Mouse (Mus musculus) intestine, embryonic 15.5 days (tissue): ENCODE measurements around the gene Asb2. TPM values are rescaled to one million over a fixed set of nuclear protein-coding genes. Genes with fewer than 3 reads are reported as not detected.

ENCODE experiments used
- ATAC-seq: fragments of 200-750 bp; cut with Nextera tagmentation; 2 replicates; pipeline ENCODE4 v1.8.0; 2017; ENCODE audit warnings: moderate TSS enrichment, moderate library complexity
- H3K27ac ChIP-seq: fragments of 300-500 bp; sonication (generic); 2 replicates; pipeline ENCODE4 v1.5.1; 2015; ENCODE audit warnings: mild to moderate bottlenecking, inconsistent platforms
- H3K27me3 ChIP-seq: fragments of 300-500 bp; sonication (generic); replicated peaks from 2 replicates; pipeline ENCODE4 v1.6.1; 2015; ENCODE audit warnings: inconsistent platforms
- H3K36me3 ChIP-seq: fragments of 300-500 bp; sonication (generic); 2 replicates; pipeline ENCODE4 v1.6.1; 2015; ENCODE audit warnings: inconsistent platforms
- H3K4me1 ChIP-seq: fragments of 300-500 bp; sonication (generic); replicated peaks from 2 replicates; pipeline ENCODE4 v1.6.1; 2015; ENCODE audit warnings: inconsistent platforms
- H3K4me2 ChIP-seq: fragments of 300-500 bp; sonication (generic); replicated peaks from 2 replicates; pipeline ENCODE4 v1.6.1; 2015; ENCODE audit warnings: mild to moderate bottlenecking, inconsistent platforms
- H3K4me3 ChIP-seq: fragments of 300-500 bp; sonication (generic); replicated peaks from 2 replicates; pipeline ENCODE4 v1.5.1; 2015; ENCODE audit warnings: inconsistent platforms
- H3K9ac ChIP-seq: fragments of 300-500 bp; sonication (generic); 2 replicates; pipeline ENCODE4 v1.6.1; 2015; ENCODE audit warnings: inconsistent platforms
- H3K9me3 ChIP-seq: fragments of 300-500 bp; sonication (generic); 2 replicates; pipeline ENCODE4 v1.6.1; 2016; ENCODE audit warnings: inconsistent platforms
- WGBS: fragments of 180-500 bp; shearing (Covaris S2); methylation state at CpG from one replicate; pipeline ENCODE4 v1.1.7; 2015; 5-methylcytosine and 5-hydroxymethylcytosine counted together
- polyA plus RNA-seq: library from polyadenylated mRNA; unstranded; fragments of >200 nt; fragmentation: Nextera tagmentation; extraction: Ambion mirVana; gene quantifications from 2 replicates; pipeline ENCODE4 v1.2.1, GENCODE M21; 2015

Gene Asb2
- polyA plus RNA-seq, 1 experiment from 2014 or later = 16.5 TPM

DNA sequence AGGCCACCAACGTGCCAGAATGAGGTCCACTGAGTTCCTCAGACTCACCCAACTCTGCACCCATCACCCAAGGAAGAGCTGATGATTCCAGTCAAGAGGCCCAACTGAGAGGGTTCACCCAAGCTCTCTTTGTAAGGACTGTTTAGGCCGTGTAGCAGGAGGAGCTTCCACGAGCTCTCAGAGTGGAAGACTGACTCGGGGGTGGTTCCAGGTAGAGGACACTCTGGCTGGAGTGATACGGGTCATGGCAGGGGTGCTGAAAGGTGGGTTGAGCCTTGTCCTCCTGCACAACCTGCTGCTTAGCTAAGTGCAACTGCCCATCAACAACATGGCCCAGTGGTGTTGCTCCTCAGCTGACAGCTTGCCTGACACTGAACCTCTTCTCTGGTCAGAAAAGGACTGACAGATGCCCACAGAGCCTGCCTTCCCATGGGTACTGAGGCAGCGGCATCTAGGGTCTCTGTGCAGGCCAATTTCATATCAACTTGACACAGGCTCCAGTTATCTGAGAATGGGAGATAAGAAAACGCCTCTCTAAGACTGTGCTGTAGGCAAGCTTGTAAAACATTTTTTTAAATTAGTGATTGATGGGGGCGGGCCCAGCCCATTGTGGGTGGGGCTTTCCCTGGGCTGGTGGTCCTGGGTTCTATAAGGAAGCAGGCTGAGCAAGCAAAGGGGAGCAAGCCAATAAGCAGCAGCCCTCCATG is 17.9 kb upstream of the Asb2 start:
- no peaks in the 10 kb centered on the region for H3K4me1 ChIP-seq
- no peak overlapping the region for H3K27ac ChIP-seq
- H3K4me3 ChIP-seq = no peak overlapping the region
- no peaks in the 10 kb centered on the region for H3K27me3 ChIP-seq
- H3K36me3 ChIP-seq = no peaks in the 10 kb centered on the region
- no peak overlapping the region for H3K9ac ChIP-seq
- H3K9me3 ChIP-seq = no peaks in the 10 kb centered on the region
- WGBS = 60% methylated on average over 8 of the region's 8 CpGs
- no peak overlapping the region for H3K4me2 ChIP-seq
- no peak for ATAC-seq

DNA sequence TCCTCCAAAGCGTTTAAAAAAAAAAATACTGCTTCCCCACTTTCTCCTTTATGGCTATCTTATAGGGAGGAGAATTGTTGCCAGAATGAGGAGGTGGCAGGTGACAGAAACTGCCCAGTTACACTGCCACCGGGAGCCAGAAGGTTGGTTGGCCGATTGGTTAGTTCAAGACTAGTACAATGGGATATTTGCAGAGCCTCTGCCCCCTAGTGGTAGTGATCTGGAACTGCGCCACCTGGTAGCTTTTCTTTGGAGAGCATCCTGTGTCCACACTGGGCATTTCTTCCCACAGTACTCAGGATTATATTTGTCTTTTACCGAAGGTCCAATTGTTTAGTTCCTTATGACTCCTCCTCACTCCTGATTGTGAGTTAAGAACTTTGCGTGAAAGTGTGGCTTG is 15.9 kb upstream of the Asb2 start:
- no peak for ATAC-seq
- WGBS = 26% methylated on average over 6 of the region's 6 CpGs

DNA sequence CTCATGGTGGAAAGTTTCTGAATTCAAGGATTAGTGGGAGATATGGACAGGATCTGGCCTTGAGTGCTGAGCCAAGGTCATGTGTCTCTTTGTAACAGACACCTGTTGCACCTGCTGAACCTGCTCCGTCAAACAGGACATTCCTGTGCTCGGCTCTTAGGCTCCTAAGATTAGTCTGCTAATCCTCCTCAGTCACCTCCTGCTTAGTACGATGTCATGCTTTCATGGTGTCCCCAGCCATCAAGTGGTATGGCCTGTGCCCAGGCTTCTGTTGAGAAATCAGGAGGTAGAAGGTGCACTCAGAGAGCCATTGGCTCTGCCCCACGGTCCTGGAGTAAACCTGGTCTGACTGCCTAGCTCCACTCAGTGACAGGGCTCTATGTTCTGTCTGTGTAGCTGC is 15.1 kb upstream of the Asb2 start:
- no peak overlapping the region for H3K27ac ChIP-seq
- H3K27me3 ChIP-seq = no peaks in the 10 kb centered on the region
- H3K36me3 ChIP-seq = no peaks in the 10 kb centered on the region
- no peaks in the 10 kb centered on the region for H3K9me3 ChIP-seq
- no peak overlapping the region for H3K9ac ChIP-seq
- no peak overlapping the region for H3K4me3 ChIP-seq
- WGBS = 70% methylated on average over 4 of the region's 4 CpGs
- H3K4me1 ChIP-seq = no peaks in the 10 kb centered on the region
- no peak overlapping the region for H3K4me2 ChIP-seq
- no peak for ATAC-seq

More for the DNA sequence above, 15.9 kb upstream of the Asb2 start:
- Histone ChIP-seq H3K27ac (no peak overlapping the region), H3K9ac (no peak overlapping the region), H3K36me3 (no peaks in the 10 kb centered on the region), H3K4me2 (no peak overlapping the region), H3K9me3 (no peaks in the 10 kb centered on the region), H3K4me3 (no peak overlapping the region), H3K27me3 (no peaks in the 10 kb centered on the region), H3K4me1 (no peaks in the 10 kb centered on the region)

DNA sequence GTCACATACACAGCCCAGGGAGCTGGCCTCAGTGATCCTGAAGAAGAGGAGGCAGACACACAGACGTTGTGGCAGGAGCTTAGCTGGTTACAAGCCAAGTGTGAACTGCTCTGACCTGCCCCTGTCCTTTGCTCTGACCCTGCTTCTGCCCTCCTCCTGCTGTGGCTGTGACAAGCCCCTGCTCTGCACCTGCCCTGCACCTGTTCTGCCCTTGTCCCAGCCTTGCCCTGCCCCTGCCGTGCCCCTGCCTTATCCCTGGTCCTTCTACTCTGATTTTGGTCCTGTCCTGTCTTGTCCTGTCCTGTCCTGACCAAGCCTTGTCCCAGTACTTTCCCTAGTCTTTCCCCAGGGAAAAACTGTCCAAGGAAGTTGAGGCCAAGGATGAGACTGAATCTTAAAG is 13.0 kb upstream of the Asb2 start:
- no peak overlapping the region for H3K4me3 ChIP-seq
- no peaks in the 10 kb centered on the region for H3K9me3 ChIP-seq
- no peak for ATAC-seq
- H3K27me3 ChIP-seq = no peaks in the 10 kb centered on the region
- 41% methylated on average over 2 of the region's 2 CpGs for WGBS
- no peak overlapping the region for H3K9ac ChIP-seq
- no peak overlapping the region for H3K27ac ChIP-seq
- no peaks in the 10 kb centered on the region for H3K4me1 ChIP-seq
- no peak overlapping the region for H3K4me2 ChIP-seq
- H3K36me3 ChIP-seq = no peaks in the 10 kb centered on the region

DNA sequence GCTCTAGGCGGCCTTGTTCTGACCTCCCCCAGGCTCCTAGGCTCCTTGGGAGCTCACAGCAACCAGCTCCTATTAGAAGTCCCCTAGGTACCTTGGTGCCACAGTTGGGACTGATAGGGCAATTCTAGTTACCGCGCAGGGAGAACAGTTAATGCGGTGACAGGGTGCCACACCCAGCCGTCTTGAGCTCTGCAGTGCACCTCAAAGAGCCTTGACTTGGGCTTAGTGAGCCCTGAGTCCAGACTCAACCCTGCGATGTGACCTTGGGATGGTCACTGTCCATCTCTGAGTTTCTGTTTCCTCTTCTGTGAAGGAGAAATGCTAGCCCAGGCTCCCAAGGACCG is 12.5 kb upstream of the Asb2 start:
- WGBS = 78% methylated on average over 7 of the region's 7 CpGs
- peak overlapping the region; percentile 10; the same call in 1 of the 2 replicates for H3K4me2 ChIP-seq
- ATAC-seq = peak; percentile 44; the same call in 1 of the 2 replicates

DNA sequence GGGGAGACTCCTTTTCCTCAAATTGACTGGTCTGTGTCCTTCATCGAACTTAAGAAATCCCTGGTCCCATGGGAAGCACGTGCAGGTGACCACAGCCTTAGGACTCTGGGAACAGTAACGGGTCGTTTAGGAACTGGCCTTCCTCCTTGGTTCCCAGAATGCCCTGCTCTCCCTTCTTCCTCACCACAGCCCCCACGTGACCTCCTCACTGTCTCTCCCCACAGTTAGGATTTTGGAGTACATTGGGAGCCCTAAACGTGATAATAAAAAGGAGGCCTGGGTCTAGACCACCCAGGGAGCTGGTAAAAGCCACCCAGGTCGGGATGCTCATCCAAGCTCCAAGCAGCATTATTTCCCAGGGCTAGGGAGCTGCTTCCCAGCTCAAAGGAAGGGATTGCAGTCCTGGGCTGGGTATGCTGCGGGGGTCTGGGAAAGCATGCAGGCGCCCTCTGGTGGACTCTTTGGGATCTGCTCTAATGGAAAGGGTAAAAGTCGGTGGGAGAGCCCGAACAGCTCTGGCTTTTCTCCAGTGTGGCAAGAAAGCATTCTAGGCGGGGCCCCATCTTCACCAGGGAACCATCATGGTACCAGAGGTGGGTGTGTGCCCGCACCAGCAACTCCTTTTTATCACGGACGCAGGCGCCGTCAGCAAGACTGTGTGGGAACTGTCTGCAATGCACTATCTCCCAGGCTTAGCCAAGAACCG is 12.0 kb upstream of the Asb2 start:
- Histone ChIP-seq H3K27me3 (no peaks in the 10 kb centered on the region), H3K36me3 (no peaks in the 10 kb centered on the region), H3K4me1 (no peaks in the 10 kb centered on the region), H3K4me3 (no peak overlapping the region), H3K9ac (no peak overlapping the region), H3K9me3 (no peaks in the 10 kb centered on the region), H3K4me2 (peak overlapping the region; percentile 10; the same call in 1 of the 2 replicates), H3K27ac (no peak overlapping the region)
- ATAC-seq = peak; percentile 81
- WGBS = 17% methylated on average over 18 of the region's 18 CpGs

More for the DNA sequence above, 12.5 kb upstream of the Asb2 start:
- H3K27ac ChIP-seq = no peak overlapping the region
- no peak overlapping the region for H3K4me3 ChIP-seq
- no peaks in the 10 kb centered on the region for H3K27me3 ChIP-seq
- no peaks in the 10 kb centered on the region for H3K9me3 ChIP-seq
- no peaks in the 10 kb centered on the region for H3K4me1 ChIP-seq
- H3K9ac ChIP-seq = no peak overlapping the region
- no peaks in the 10 kb centered on the region for H3K36me3 ChIP-seq

DNA sequence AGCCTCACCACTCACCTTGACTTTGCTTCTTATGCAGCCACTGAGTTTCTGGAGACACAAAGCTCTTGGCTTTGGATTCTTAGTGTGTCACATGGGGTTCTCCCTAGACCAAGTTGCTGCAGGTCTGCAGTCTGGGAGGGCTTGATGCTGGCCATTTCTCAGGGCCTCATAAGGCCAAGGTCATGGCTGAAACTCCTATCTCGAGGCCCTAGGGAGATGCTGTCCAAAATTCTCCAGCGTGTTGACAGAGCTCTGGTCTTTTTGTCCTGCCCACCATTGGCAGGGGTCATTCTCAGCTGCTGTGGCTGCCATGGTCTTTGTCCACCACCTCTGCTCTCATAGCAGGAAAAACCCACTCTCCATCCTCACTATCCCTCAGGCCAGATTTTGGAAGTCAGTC is 11.4 kb upstream of the Asb2 start:
- no peak overlapping the region for H3K4me3 ChIP-seq
- H3K36me3 ChIP-seq = no peaks in the 10 kb centered on the region
- no peak overlapping the region for H3K9ac ChIP-seq
- H3K27ac ChIP-seq = no peak overlapping the region
- ATAC-seq = no peak
- H3K4me1 ChIP-seq = no peaks in the 10 kb centered on the region
- no peak overlapping the region for H3K4me2 ChIP-seq
- H3K9me3 ChIP-seq = no peaks in the 10 kb centered on the region
- no peaks in the 10 kb centered on the region for H3K27me3 ChIP-seq
- 76% methylated on average over 2 of the region's 2 CpGs for WGBS

DNA sequence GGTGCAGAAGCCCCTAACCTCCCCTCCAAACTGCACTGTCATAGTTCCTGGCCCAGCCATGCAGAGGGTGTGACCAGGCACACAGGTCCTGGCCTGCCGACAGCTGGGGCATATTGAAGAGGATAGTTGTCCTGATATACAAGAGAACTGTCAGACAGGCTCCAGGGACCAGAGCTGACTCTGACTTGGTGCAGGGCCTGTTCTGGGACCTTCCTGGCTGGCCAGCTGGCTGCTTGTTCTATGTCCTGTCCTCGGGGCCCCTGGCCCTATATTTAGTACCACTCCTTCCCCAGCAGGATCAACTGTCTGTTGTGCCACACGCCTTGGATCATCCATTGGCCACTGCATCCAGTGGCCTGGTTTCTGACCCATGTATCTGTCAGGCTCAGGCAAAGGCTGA is 6.5 kb upstream of the Asb2 start:
- no peaks in the 10 kb centered on the region for H3K36me3 ChIP-seq
- H3K9me3 ChIP-seq = no peaks in the 10 kb centered on the region
- no peaks in the 10 kb centered on the region for H3K27me3 ChIP-seq
- no peak overlapping the region for H3K9ac ChIP-seq
- no peaks in the 10 kb centered on the region for H3K4me1 ChIP-seq
- H3K4me2 ChIP-seq = no peak overlapping the region
- H3K27ac ChIP-seq = no peak overlapping the region
- no peak overlapping the region for H3K4me3 ChIP-seq
- no peak for ATAC-seq
- 79% methylated on average over 3 of the region's 3 CpGs for WGBS

DNA sequence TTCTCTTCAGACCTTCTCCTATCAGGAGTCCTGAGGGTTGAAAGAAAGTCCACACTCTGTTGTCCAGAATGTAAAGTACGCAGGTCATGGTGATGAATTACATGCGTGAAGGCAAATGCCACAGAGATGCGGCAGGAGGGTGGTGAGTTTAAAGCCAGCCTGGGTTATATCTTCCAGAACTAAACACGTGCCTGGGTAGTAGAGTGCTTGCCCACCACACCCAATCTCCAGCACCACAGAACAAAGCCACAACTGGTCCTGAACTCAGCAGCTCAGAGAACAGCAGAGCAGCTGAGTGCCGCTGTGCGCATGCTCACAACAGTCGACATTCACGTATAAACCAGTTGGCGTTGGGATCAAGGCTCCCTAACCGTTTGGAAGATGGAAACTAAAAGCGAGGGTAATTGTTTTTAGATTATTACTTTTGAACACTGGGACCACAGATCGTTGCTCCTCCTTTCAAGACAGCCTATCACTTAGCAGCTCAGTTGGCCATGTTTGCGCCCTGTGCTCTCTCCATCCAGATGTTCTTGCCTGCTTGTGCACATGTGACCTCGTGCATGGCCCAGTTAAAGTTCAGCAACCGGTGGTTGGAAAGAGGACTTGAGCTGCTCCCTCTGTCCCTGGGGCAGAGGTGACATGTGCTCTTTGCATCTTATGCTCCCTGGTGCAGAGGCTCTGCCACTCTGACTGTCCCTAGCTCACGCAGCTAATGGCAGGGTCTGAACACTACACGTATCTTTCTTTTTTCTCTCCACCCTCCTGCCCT is 5.9 kb upstream of the Asb2 start:
- Histone ChIP-seq H3K27me3 (no peaks in the 10 kb centered on the region), H3K36me3 (no peaks in the 10 kb centered on the region), H3K4me1 (no peaks in the 10 kb centered on the region), H3K27ac (no peak overlapping the region), H3K4me2 (no peak overlapping the region), H3K9ac (no peak overlapping the region), H3K9me3 (no peaks in the 10 kb centered on the region), H3K4me3 (no peak overlapping the region)
- no peak for ATAC-seq
- 84% methylated on average over 17 of the region's 17 CpGs for WGBS

DNA sequence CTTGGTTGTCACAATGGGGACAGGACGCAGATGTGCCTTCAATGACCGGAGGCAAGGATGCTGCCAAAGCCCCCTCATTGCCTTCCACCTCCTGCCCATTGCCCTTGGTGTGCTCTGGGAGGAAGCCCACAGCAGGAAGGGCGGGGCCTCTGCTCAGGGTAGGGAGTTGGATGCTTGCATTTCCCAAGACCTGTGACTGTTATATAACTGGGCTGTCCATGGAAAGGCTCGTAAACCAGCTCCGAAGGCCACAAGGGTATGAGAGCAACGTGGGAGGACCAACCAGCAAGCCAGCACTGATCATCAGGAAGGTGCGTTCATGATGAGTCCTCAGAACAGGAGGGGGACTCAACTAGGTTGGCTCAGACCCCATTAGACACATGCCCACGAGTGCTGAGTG is 5.0 kb upstream of the Asb2 start:
- no peak for ATAC-seq
- 73% methylated on average over 8 of the region's 8 CpGs for WGBS
- H3K27ac ChIP-seq = no peak overlapping the region
- no peak overlapping the region for H3K4me3 ChIP-seq
- no peaks in the 10 kb centered on the region for H3K36me3 ChIP-seq
- H3K27me3 ChIP-seq = no peaks in the 10 kb centered on the region
- H3K9ac ChIP-seq = no peak overlapping the region
- H3K9me3 ChIP-seq = no peaks in the 10 kb centered on the region
- no peaks in the 10 kb centered on the region for H3K4me1 ChIP-seq
- H3K4me2 ChIP-seq = no peak overlapping the region

DNA sequence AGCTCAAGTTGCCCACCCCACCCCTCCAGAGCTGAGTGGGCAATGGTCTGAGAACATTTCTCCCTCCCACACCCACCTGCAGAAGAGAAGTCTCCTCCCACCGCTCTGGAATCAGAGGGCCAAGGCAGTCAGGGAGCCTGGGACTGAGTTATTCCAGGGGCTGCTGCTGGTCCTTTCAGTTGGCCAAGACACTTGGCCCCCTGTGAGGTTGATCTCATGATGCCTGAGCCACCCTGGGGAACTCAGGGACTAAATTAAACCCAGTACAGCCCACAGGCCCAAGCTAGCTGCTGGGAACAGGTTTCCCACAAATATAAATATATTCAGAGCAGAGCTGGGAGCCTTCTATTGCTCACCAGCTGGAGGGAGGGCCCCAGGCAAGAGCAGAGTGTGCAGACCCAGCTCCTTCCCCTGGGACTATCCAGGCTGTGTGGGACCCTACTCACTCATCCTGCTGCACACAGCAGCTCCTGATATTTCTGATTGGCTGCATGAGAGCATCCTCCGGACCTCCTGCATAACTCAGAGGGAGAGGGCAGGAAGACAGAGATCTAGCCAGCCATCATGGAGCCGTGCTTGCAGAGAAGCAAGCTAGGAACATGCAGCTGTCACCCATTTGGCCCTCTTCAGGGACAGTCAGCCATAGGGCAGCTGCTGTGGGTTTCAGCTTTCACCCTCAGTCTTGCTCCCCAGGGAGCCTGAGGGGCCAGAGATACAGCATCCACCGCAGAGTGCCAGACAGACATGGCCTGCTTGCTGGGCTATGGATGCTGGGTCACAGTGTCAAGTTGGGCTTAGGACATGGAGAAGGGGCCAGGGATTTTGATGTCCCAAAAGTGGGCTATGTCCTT is 3.4 kb upstream of the Asb2 start:
- no peaks in the 10 kb centered on the region for H3K9me3 ChIP-seq
- no peak overlapping the region for H3K4me3 ChIP-seq
- no peaks in the 10 kb centered on the region for H3K4me1 ChIP-seq
- no peak overlapping the region for H3K4me2 ChIP-seq
- WGBS = 46% methylated on average over 4 of the region's 4 CpGs
- no peaks in the 10 kb centered on the region for H3K27me3 ChIP-seq
- H3K9ac ChIP-seq = no peak overlapping the region
- no peaks in the 10 kb centered on the region for H3K36me3 ChIP-seq
- H3K27ac ChIP-seq = no peak overlapping the region
- no peak for ATAC-seq

DNA sequence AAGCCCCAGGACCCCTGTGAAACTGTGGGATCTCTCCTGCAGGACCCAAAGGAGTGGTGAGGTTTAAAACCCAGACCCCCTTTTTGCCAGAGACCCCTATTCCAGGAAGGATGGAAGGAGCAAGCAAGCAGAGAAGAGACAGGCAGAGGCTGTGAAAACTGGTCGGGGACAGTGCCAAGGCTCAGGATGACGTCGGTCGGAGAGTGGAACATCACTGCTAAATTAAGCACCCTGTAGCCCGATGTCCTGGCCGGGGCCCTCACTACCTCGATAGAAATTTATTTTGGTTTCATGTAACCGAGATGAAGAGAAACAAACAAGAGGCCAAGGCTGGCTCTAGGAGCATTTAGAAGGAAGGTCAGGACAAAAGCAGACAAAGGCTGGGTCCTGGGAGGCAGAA is 2.4 kb upstream of the Asb2 start:
- no peak overlapping the region for H3K4me2 ChIP-seq
- H3K9me3 ChIP-seq = no peaks in the 10 kb centered on the region
- 81% methylated on average over 8 of the region's 8 CpGs for WGBS
- H3K27ac ChIP-seq = no peak overlapping the region
- H3K36me3 ChIP-seq = no peaks in the 10 kb centered on the region
- H3K27me3 ChIP-seq = no peaks in the 10 kb centered on the region
- no peak overlapping the region for H3K9ac ChIP-seq
- no peak overlapping the region for H3K4me3 ChIP-seq
- ATAC-seq = no peak
- no peaks in the 10 kb centered on the region for H3K4me1 ChIP-seq
